ENCODE assay signal across 23 mouse cellular contexts in the genomic region with DNA sequence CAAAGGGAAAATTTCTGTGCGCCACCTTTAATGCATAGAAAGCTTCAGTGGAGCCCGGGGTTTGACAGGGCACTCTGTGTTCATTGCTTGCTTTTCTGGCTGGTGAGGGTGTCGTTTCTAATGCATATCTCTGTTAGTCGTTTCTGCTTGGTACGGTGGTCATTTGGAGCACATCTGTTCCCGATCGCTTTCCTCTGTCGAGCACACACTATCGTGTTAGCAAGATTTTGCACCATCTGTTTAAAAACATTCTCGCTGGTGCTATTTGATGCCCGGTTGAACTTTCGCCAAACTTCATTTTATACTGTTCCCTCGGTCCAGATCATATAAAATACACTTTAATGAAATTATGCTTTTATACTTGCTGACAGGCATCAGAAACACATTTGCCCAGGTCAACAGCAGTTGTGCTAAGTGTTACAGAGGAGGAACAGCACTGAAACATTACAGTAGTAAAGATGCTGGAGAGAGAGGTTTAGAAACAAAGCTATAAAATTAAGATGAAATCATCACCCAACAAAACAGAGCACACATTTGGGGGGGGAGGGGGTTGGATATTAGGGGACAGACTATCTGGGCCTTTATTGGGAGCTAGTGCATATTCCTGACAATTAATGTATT. TPM values are rescaled to one million over a fixed set of nuclear protein-coding genes. Genes with fewer than 3 reads are reported as not detected.
A peak's percentile ranks its signal among the peaks of the same experiment; 100 is the strongest.
DNase-seq lines count a peak whose midpoint lies in the region; ATAC-seq and TF ChIP-seq lines count a peak whose summit lies in the region.
"Had no signal": no experiment of that assay in that cellular context is flagged by ENCODE, and none has a peak within 500 bp of the region (broad histone marks: within the 10 kb centered on the region; RNA-seq: fewer than 3 reads in every experiment).

No protein-coding gene starts in this region.

- peaks cover 27% of the 10 kb centered on the region for H3K4me1 ChIP-seq in embryonic facial prominence, embryonic 13.5 days
- no peaks in the 10 kb centered on the region for H3K4me1 ChIP-seq in limb, embryonic 11.5 days (ENCODE audit: control insufficient read depth, insufficient read depth, low read length)
- H3K4me1 ChIP-seq in intestine, embryonic 16.5 days (ENCODE audit: control insufficient read depth, insufficient read depth, low read length): no peaks in the 10 kb centered on the region
- H3K4me1 ChIP-seq: forebrain, embryonic 13.5 days; liver, embryonic 12.5 days had no signal

- H3K36me3 ChIP-seq in embryonic facial prominence, embryonic 13.5 days: no peaks in the 10 kb centered on the region
- no peaks in the 10 kb centered on the region for H3K36me3 ChIP-seq in limb, embryonic 11.5 days (ENCODE audit: control insufficient read depth, insufficient read depth, low read length)
- H3K36me3 ChIP-seq in intestine, embryonic 16.5 days (ENCODE audit: control insufficient read depth, insufficient read depth, low read length): no peaks in the 10 kb centered on the region
- H3K36me3 ChIP-seq: liver, embryonic 12.5 days; midbrain, embryonic 12.5 days had no signal

- H3K9me3 ChIP-seq in embryonic facial prominence, embryonic 13.5 days: no peaks in the 10 kb centered on the region
- no peaks in the 10 kb centered on the region for H3K9me3 ChIP-seq in limb, embryonic 11.5 days (ENCODE audit: control insufficient read depth, low read length)
- H3K9me3 ChIP-seq in intestine, embryonic 16.5 days (ENCODE audit: control insufficient read depth, low read length): no peaks in the 10 kb centered on the region
- H3K9me3 ChIP-seq: forebrain, embryonic 13.5 days; liver, embryonic 12.5 days; midbrain, embryonic 12.5 days had no signal

- no peak for ATAC-seq in embryonic facial prominence, embryonic 13.5 days (ENCODE audit: insufficient number of reproducible peaks, insufficient read depth, low FRiP score, low TSS enrichment, low read depth)
- peak; percentile 40; the same call in 1 of the 2 replicates for ATAC-seq in limb, embryonic 11.5 days (ENCODE audit: insufficient number of reproducible peaks, low FRiP score, low TSS enrichment, low read depth)
- ATAC-seq in intestine, embryonic 16.5 days: no peak
- ATAC-seq: forebrain, embryonic 13.5 days; liver, embryonic 12.5 days had no signal

- 21% methylated on average over 13 of the region's 13 CpGs for WGBS in embryonic facial prominence, embryonic 13.5 days
- WGBS in limb, embryonic 11.5 days: 36% methylated on average over 13 of the region's 13 CpGs
- WGBS in intestine, embryonic 16.5 days: 68% methylated on average over 13 of the region's 13 CpGs

- TF ChIP-seq CTCF in brain, embryonic 14.5 days (IDR thresholded peaks at IDR 0.05; ENCODE audit: borderline replicate concordance, extremely low read depth, insufficient read depth, insufficient read length): no peak

- peak overlapping the region; percentile 5 for H3K27ac ChIP-seq in embryonic facial prominence, embryonic 13.5 days
- no peak overlapping the region for H3K27ac ChIP-seq in limb, embryonic 11.5 days (replicated peaks; ENCODE audit: low read depth, low read length)
- H3K27ac ChIP-seq in intestine, embryonic 16.5 days (ENCODE audit: low read length): no peak overlapping the region
- H3K27ac ChIP-seq: forebrain, embryonic 13.5 days; liver, embryonic 12.5 days; midbrain, embryonic 12.5 days had no signal

- H3K4me2 ChIP-seq in embryonic facial prominence, embryonic 13.5 days: peak overlapping the region; percentile 49
- H3K4me2 ChIP-seq in limb, embryonic 11.5 days (ENCODE audit: low read depth, severe bottlenecking): no peak overlapping the region
- H3K4me2 ChIP-seq in intestine, embryonic 16.5 days (ENCODE audit: low read depth, low read length): no peak overlapping the region
- H3K4me2 ChIP-seq: forebrain, embryonic 13.5 days; liver, embryonic 12.5 days; midbrain, embryonic 12.5 days had no signal

- intact Hi-C loops in heart, postnatal 14 days (cut with DNase I): no loop called here

- TF ChIP-seq POLR2A in brain, embryonic 14.5 days (IDR thresholded peaks at IDR 0.05; ENCODE audit: borderline replicate concordance, extremely low read depth, insufficient read depth, insufficient read length, poor library complexity, severe bottlenecking): no peak

- no peak overlapping the region for H3K9ac ChIP-seq in embryonic facial prominence, embryonic 13.5 days
- H3K9ac ChIP-seq in limb, embryonic 11.5 days (ENCODE audit: low read length): no peak overlapping the region
- H3K9ac ChIP-seq in intestine, embryonic 16.5 days (ENCODE audit: low read depth, low read length): no peak overlapping the region
- H3K9ac ChIP-seq: forebrain, embryonic 13.5 days; liver, embryonic 12.5 days; midbrain, embryonic 12.5 days had no signal

- peaks cover 31% of the 10 kb centered on the region for H3K27me3 ChIP-seq in embryonic facial prominence, embryonic 13.5 days
- peaks cover 17% of the 10 kb centered on the region for H3K27me3 ChIP-seq in limb, embryonic 11.5 days (ENCODE audit: control insufficient read depth, insufficient read depth, low read length)
- peaks cover 20% of the 10 kb centered on the region; the same call in 1 of the 2 replicates for H3K27me3 ChIP-seq in intestine, embryonic 16.5 days (replicated peaks; ENCODE audit: control insufficient read depth, insufficient read depth, low read length)
- H3K27me3 ChIP-seq: CH12.LX had no signal

- peak; percentile 27 for DNase-seq in heart, adult 11 months
- no peak for DNase-seq in heart, postnatal 14 days
- DNase-seq in brain, embryonic 14.5 days (ENCODE audit: low read depth): peak; percentile 41
- DNase-seq in limb, embryonic 11.5 days (ENCODE audit: low spot score): peak; percentile 45
- no peak for DNase-seq in ovary, postnatal 36 days (ENCODE audit: low spot score)
- DNase-seq in Muller cell, postnatal 12 days (ENCODE audit: inconsistent ontology term): no peak
- DNase-seq: cerebellum, adult 8-10 months; gastrocnemius, postnatal 36 days; kidney, adult 18-20 months; kidney, postnatal 10 days; layer of hippocampus, postnatal 36 days; lung, adult 2 months; right cerebral cortex, adult 18-20 months; thymus, postnatal 25 days had no signal

- H3K4me3 ChIP-seq in embryonic facial prominence, embryonic 13.5 days: peak overlapping the region; percentile 9; the same call in 1 of the 2 replicates
- no peak overlapping the region for H3K4me3 ChIP-seq in limb, embryonic 11.5 days (ENCODE audit: low read depth, low read length)
- H3K4me3 ChIP-seq in intestine, embryonic 16.5 days (ENCODE audit: low read length): no peak overlapping the region
- H3K4me3 ChIP-seq: erythroblast, embryonic 14.5 days; forebrain, embryonic 13.5 days; liver, embryonic 12.5 days; midbrain, embryonic 12.5 days had no signal

RNA-seq across cellular contexts. Expression of gene Lhx8, which starts 9.9 kb away (rescaled TPM):
- total RNA-seq in heart, postnatal 14 days (2021): not detected
- polyA plus RNA-seq in brain, embryonic 14.5 days (2012; rRNA removed): 11.7 and 28.4 TPM in 2 replicates
- polyA plus RNA-seq in embryonic facial prominence, embryonic 13.5 days (2015; fragmentation: Nextera tagmentation; extraction: Ambion mirVana): 58.2 and 61.9 TPM in 2 replicates
- 0.21 and 0.28 TPM in 2 replicates for polyA plus RNA-seq in limb, embryonic 11.5 days (2014; fragmentation: Nextera tagmentation; extraction: Ambion mirVana)
- 0.27 TPM in 1 of 2 replicates, not detected in the other for polyA plus RNA-seq in intestine, embryonic 16.5 days (2015; fragmentation: Nextera tagmentation; extraction: Ambion mirVana)
- total RNA-seq: CH12.LX; gastrocnemius, postnatal 36 days; layer of hippocampus, postnatal 36 days; MEL had no signal
- polyA plus RNA-seq: erythroblast, embryonic 14.5 days; liver, embryonic 12.5 days; small intestine, adult 2 months had no signal

Comparison
In these comparisons a context has a peak if more than half of its experiments do, and no peak if none do; other contexts are left out.
1. DNase-seq: peak in heart, adult 11 months (single experiment), brain, embryonic 14.5 days (single experiment) and limb, embryonic 11.5 days (single experiment); none in heart, postnatal 14 days (0 of 2), ovary, postnatal 36 days (single experiment) and Muller cell, postnatal 12 days (single experiment).